Mouse (Mus musculus): ENCODE measurements at regions not wholly inside any gene's neighbourhood (a gene's known extent, or its start where the extent isn't known, plus 50 kb on each side); places are given as distances from the start of the nearest gene placed in this dataset.

- TF ChIP-seq ZNF384 (IDR thresholded peaks at IDR 0.05; ENCODE audit: low read depth, low read length) (no peak), TCF12 (IDR thresholded peaks at IDR 0.05; ENCODE audit: low read depth, low read length) (no peak), BHLHE40 (IDR thresholded peaks at IDR 0.05; ENCODE audit: borderline replicate concordance, low read depth, low read length) (no peak)
Observed at GRCm38 (mm10) chr8:90685076-90685475, 132.1 kb downstream of the Gm19935 start (continued).

DNA sequence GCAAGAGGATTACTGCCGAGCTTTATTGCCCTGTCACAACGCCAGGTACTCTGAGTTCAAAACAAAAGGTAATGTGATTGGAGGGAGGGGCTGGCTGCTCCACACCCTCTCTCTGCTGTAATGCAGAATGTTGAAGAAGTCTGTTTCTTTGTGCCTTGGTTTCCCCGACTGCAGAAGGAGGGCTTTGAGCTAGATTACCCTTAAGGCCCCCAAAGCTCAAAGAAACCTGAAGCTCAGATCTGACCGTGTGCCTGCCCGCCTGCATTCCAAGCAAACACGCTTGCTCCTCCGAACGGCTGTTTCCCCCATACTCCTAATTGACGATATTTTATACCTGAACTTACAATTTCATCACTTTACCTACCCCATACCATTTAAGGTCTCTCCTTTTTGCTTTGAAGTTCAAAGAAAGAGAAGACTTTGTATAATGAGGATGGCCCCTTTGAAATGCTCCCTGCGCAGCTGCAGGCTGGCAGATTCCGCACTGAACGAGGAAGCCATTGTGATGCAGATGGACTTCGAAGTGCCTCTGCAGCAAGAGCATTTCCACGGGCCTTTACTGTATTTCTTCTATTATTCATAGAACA, 146.6 kb downstream of the Gm19935 start:
- Histone ChIP-seq H3K4me1 (ENCODE audit: control insufficient read depth in 1 of 2, insufficient read depth in 2 of 2, low read length in 2 of 2) (no peaks in the 10 kb centered on the region), H3K9ac (ENCODE audit: control insufficient read depth, low read depth, low read length, poor library complexity, severe bottlenecking) (no peak overlapping the region), H3K4me3 (ENCODE audit: control insufficient read depth in 1 of 2, insufficient read depth in 1 of 2, low read depth in 2 of 2, low read length in 2 of 2) (no peak overlapping the region), H3K27me3 (ENCODE audit: control insufficient read depth in 1 of 2, insufficient read depth in 2 of 2, low read length in 2 of 2) (no peaks in the 10 kb centered on the region), H3K9me3 (replicated peaks; ENCODE audit: insufficient read depth, low read length) (no peaks in the 10 kb centered on the region), H3K79me2 (ENCODE audit: control insufficient read depth, insufficient read depth, low read length, poor library complexity) (no peaks in the 10 kb centered on the region), H3K36me3 (ENCODE audit: control insufficient read depth in 1 of 2, insufficient read depth in 2 of 2, low read length in 2 of 2) (no peaks in the 10 kb centered on the region), H3K27ac (ENCODE audit: control insufficient read depth, low read depth, low read length) (no peak overlapping the region)
- no peak for DNase-seq (ENCODE audit: low read depth, low spot score)
- no peak for TF ChIP-seq MEF2A (IDR thresholded peaks at IDR 0.05; ENCODE audit: extremely low read depth, insufficient replicate concordance, low read depth, low read length, poor library complexity, severe bottlenecking)
- no peak for TF ChIP-seq RCOR1 (IDR thresholded peaks at IDR 0.05; ENCODE audit: low read depth, low read length)
- no peak for TF ChIP-seq ELF1 (IDR thresholded peaks at IDR 0.05; ENCODE audit: low read depth, low read length)
- TF ChIP-seq CHD2 (IDR thresholded peaks at IDR 0.05; ENCODE audit: low read length) = no peak

DNA sequence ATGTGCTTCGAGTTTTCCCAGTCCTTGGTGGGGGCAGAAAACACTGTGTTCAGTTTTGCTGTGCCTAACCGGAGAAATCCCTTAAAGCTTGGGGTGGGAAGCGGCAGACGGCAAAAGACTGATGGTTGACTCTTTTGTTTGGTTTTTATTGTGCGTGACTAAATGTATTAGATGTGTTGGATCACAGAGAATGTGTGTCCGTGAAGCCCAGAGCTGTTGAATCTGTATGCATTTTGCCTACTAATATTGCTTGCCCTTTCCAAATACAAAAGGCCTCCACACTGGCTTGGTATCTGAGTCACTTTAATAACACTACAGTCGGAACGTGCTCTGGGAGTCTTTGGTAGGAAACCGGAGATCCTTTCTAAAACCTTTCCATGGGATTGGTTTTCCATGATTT, 147.8 kb downstream of the Gm19935 start:
- H3K9me3 ChIP-seq (replicated peaks; ENCODE audit: insufficient read depth, low read length) = no peaks in the 10 kb centered on the region
- no peak overlapping the region for H3K4me3 ChIP-seq (ENCODE audit: control insufficient read depth in 1 of 2, insufficient read depth in 1 of 2, low read depth in 2 of 2, low read length in 2 of 2)
- no peaks in the 10 kb centered on the region for H3K4me1 ChIP-seq (ENCODE audit: control insufficient read depth in 1 of 2, insufficient read depth in 2 of 2, low read length in 2 of 2)
- no peaks in the 10 kb centered on the region for H3K79me2 ChIP-seq (ENCODE audit: control insufficient read depth, insufficient read depth, low read length, poor library complexity)
- DNase-seq (ENCODE audit: low read depth, low spot score) = no peak
- no peaks in the 10 kb centered on the region for H3K36me3 ChIP-seq (ENCODE audit: control insufficient read depth in 1 of 2, insufficient read depth in 2 of 2, low read length in 2 of 2)
- H3K27ac ChIP-seq (ENCODE audit: control insufficient read depth, low read depth, low read length) = no peak overlapping the region
- no peak for TF ChIP-seq CHD1 (IDR thresholded peaks at IDR 0.05; ENCODE audit: low read depth, low read length)
- no peak for TF ChIP-seq ZKSCAN1 (IDR thresholded peaks at IDR 0.05; ENCODE audit: low read depth, low read length)
- TF ChIP-seq MYB (IDR thresholded peaks at IDR 0.05; ENCODE audit: low read depth, low read length) = no peak
- TF ChIP-seq EP300 (IDR thresholded peaks at IDR 0.05; ENCODE audit: low read depth in 1 of 2, low read length in 2 of 2) = no peak
- TF ChIP-seq ETS1 (IDR thresholded peaks at IDR 0.05; ENCODE audit: low read depth, low read length) = no peak
- TF ChIP-seq TCF12 (IDR thresholded peaks at IDR 0.05; ENCODE audit: low read depth, low read length) = no peak
- TF ChIP-seq MAZ (IDR thresholded peaks at IDR 0.05; ENCODE audit: low read depth, low read length) = no peak
- no peak for TF ChIP-seq MEF2A (IDR thresholded peaks at IDR 0.05; ENCODE audit: extremely low read depth, insufficient replicate concordance, low read depth, low read length, poor library complexity, severe bottlenecking)
- TF ChIP-seq USF1 (IDR thresholded peaks at IDR 0.05; ENCODE audit: low read depth, low read length) = no peak
- no peak for TF ChIP-seq MAX (IDR thresholded peaks at IDR 0.05; ENCODE audit: low read length)
- no peak for TF ChIP-seq POLR2AphosphoS5 (IDR thresholded peaks at IDR 0.05; ENCODE audit: borderline replicate concordance, low read depth, low read length)
- TF ChIP-seq CTCF (IDR thresholded peaks at IDR 0.05 in 2 of 3, conservative IDR thresholded peaks at IDR 0.05 in 1 of 3; ENCODE audit: control insufficient read depth in 1 of 3, insufficient read depth in 1 of 3, low read depth in 2 of 3, low read length in 3 of 3, poor library complexity in 1 of 3, severe bottlenecking in 1 of 3) = no peak
- no peak for TF ChIP-seq KAT2A (conservative IDR thresholded peaks at IDR 0.05; ENCODE audit: low read depth, low read length)
- no peak for TF ChIP-seq MAFK (IDR thresholded peaks at IDR 0.05; ENCODE audit: borderline replicate concordance, low read depth, low read length)
- no peaks in the 10 kb centered on the region for H3K27me3 ChIP-seq (ENCODE audit: control insufficient read depth in 1 of 2, insufficient read depth in 2 of 2, low read length in 2 of 2)
- H3K9ac ChIP-seq (ENCODE audit: control insufficient read depth, low read depth, low read length, poor library complexity, severe bottlenecking) = no peak overlapping the region
